Mouse (Mus musculus): ENCODE measurements around the gene Hhipl1. TPM values are rescaled to one million over a fixed set of nuclear protein-coding genes. Genes with fewer than 3 reads are reported as not detected.
A peak's percentile ranks its signal among the peaks of the same experiment; 100 is the strongest.

Gene Hhipl1
- polyA plus RNA-seq, 1 experiment from 2014 or later = 0.88 TPM

GRCm38 (mm10) chr12:108309116-108309794 is 3.2 kb downstream of the Hhipl1 start:
- no peak overlapping the region for H3K4me2 ChIP-seq (ENCODE audit: low read depth, low read length)
- H3K4me1 ChIP-seq (replicated peaks; ENCODE audit: control insufficient read depth, insufficient read depth, low read length) = peaks cover 6% of the 10 kb centered on the region
- no peak overlapping the region for H3K27ac ChIP-seq (ENCODE audit: low read length)
- H3K9me3 ChIP-seq (ENCODE audit: control insufficient read depth, low read length) = no peaks in the 10 kb centered on the region
- H3K27me3 ChIP-seq (ENCODE audit: control insufficient read depth, insufficient read depth, low read depth, low read length) = peaks cover 6% of the 10 kb centered on the region
- no peak overlapping the region for H3K4me3 ChIP-seq (ENCODE audit: low read length)
- no peak overlapping the region for H3K9ac ChIP-seq (ENCODE audit: low read length)
- peak; percentile 40; the same call in 1 of the 2 replicates for ATAC-seq (ENCODE audit: low read depth)
- WGBS = 49% methylated on average over 8 of the region's 8 CpGs
- no peaks in the 10 kb centered on the region for H3K36me3 ChIP-seq (ENCODE audit: control insufficient read depth, insufficient read depth, low read length)

GRCm38 (mm10) chr12:108310041-108310440 is 4.0 kb downstream of the Hhipl1 start:
- no peaks in the 10 kb centered on the region for H3K36me3 ChIP-seq (ENCODE audit: control insufficient read depth, insufficient read depth, low read length)
- peaks cover 3% of the 10 kb centered on the region; the same call in 1 of the 2 replicates for H3K27me3 ChIP-seq (ENCODE audit: control insufficient read depth, insufficient read depth, low read depth, low read length)
- H3K4me1 ChIP-seq (replicated peaks; ENCODE audit: control insufficient read depth, insufficient read depth, low read length) = peaks cover 6% of the 10 kb centered on the region
- no peaks in the 10 kb centered on the region for H3K9me3 ChIP-seq (ENCODE audit: control insufficient read depth, low read length)
- H3K4me3 ChIP-seq (ENCODE audit: low read length) = no peak overlapping the region
- H3K27ac ChIP-seq (ENCODE audit: low read length) = no peak overlapping the region
- no peak overlapping the region for H3K4me2 ChIP-seq (ENCODE audit: low read depth, low read length)
- no peak overlapping the region for H3K9ac ChIP-seq (ENCODE audit: low read length)
- 80% methylated on average over 4 of the region's 4 CpGs for WGBS
- ATAC-seq (ENCODE audit: low read depth) = no peak

GRCm38 (mm10) chr12:108310456-108311027 is 4.5 kb downstream of the Hhipl1 start:
- H3K4me1 ChIP-seq (replicated peaks; ENCODE audit: control insufficient read depth, insufficient read depth, low read length) = peaks cover 6% of the 10 kb centered on the region
- no peak overlapping the region for H3K4me2 ChIP-seq (ENCODE audit: low read depth, low read length)
- no peaks in the 10 kb centered on the region for H3K36me3 ChIP-seq (ENCODE audit: control insufficient read depth, insufficient read depth, low read length)
- H3K9me3 ChIP-seq (ENCODE audit: control insufficient read depth, low read length) = no peaks in the 10 kb centered on the region
- H3K9ac ChIP-seq (ENCODE audit: low read length) = no peak overlapping the region
- no peak overlapping the region for H3K27ac ChIP-seq (ENCODE audit: low read length)
- H3K4me3 ChIP-seq (ENCODE audit: low read length) = no peak overlapping the region
- peaks cover under 1% of the 10 kb centered on the region; the same call in 1 of the 2 replicates for H3K27me3 ChIP-seq (ENCODE audit: control insufficient read depth, insufficient read depth, low read depth, low read length)
- 69% methylated on average over 7 of the region's 7 CpGs for WGBS
- ATAC-seq (ENCODE audit: low read depth) = no peak

GRCm38 (mm10) chr12:108311741-108312290 is 5.7 kb downstream of the Hhipl1 start:
- WGBS = 86% methylated on average over 27 of the region's 27 CpGs
- ATAC-seq (ENCODE audit: low read depth) = no peak

GRCm38 (mm10) chr12:108312432-108312851 is 6.4 kb downstream of the Hhipl1 start:
- Histone ChIP-seq H3K9me3 (ENCODE audit: control insufficient read depth, low read length) (no peaks in the 10 kb centered on the region), H3K4me2 (ENCODE audit: low read depth, low read length) (no peak overlapping the region), H3K27me3 (ENCODE audit: control insufficient read depth, insufficient read depth, low read depth, low read length) (peaks cover 18% of the 10 kb centered on the region), H3K27ac (ENCODE audit: low read length) (no peak overlapping the region), H3K9ac (ENCODE audit: low read length) (no peak overlapping the region), H3K36me3 (ENCODE audit: control insufficient read depth, insufficient read depth, low read length) (no peaks in the 10 kb centered on the region), H3K4me1 (replicated peaks; ENCODE audit: control insufficient read depth, insufficient read depth, low read length) (no peaks in the 10 kb centered on the region), H3K4me3 (ENCODE audit: low read length) (no peak overlapping the region)
- peak; percentile 47; the same call in 1 of the 2 replicates for ATAC-seq (ENCODE audit: low read depth)
- 38% methylated on average over 6 of the region's 6 CpGs for WGBS

More at GRCm38 (mm10) chr12:108311741-108312290, 5.7 kb downstream of the Hhipl1 start:
- no peak overlapping the region for H3K4me2 ChIP-seq (ENCODE audit: low read depth, low read length)
- H3K9ac ChIP-seq (ENCODE audit: low read length) = no peak overlapping the region
- H3K4me3 ChIP-seq (ENCODE audit: low read length) = no peak overlapping the region
- H3K27ac ChIP-seq (ENCODE audit: low read length) = no peak overlapping the region
- no peaks in the 10 kb centered on the region for H3K4me1 ChIP-seq (replicated peaks; ENCODE audit: control insufficient read depth, insufficient read depth, low read length)
- H3K9me3 ChIP-seq (ENCODE audit: control insufficient read depth, low read length) = no peaks in the 10 kb centered on the region
- H3K27me3 ChIP-seq (ENCODE audit: control insufficient read depth, insufficient read depth, low read depth, low read length) = peaks cover 12% of the 10 kb centered on the region
- H3K36me3 ChIP-seq (ENCODE audit: control insufficient read depth, insufficient read depth, low read length) = no peaks in the 10 kb centered on the region

GRCm38 (mm10) chr12:108313244-108313772 is 7.2 kb downstream of the Hhipl1 start:
- Histone ChIP-seq H3K27ac (ENCODE audit: low read length) (no peak overlapping the region), H3K4me3 (ENCODE audit: low read length) (no peak overlapping the region), H3K9ac (ENCODE audit: low read length) (no peak overlapping the region), H3K4me2 (ENCODE audit: low read depth, low read length) (no peak overlapping the region), H3K27me3 (ENCODE audit: control insufficient read depth, insufficient read depth, low read depth, low read length) (peaks cover 27% of the 10 kb centered on the region), H3K36me3 (ENCODE audit: control insufficient read depth, insufficient read depth, low read length) (no peaks in the 10 kb centered on the region), H3K4me1 (replicated peaks; ENCODE audit: control insufficient read depth, insufficient read depth, low read length) (no peaks in the 10 kb centered on the region), H3K9me3 (ENCODE audit: control insufficient read depth, low read length) (no peaks in the 10 kb centered on the region)
- 79% methylated on average over 1 of the region's 1 CpGs for WGBS
- ATAC-seq (ENCODE audit: low read depth) = no peak

GRCm38 (mm10) chr12:108315818-108316217 is 9.7 kb downstream of the Hhipl1 start:
- no peak overlapping the region for H3K27ac ChIP-seq (ENCODE audit: low read length)
- 37% methylated on average over 10 of the region's 10 CpGs for WGBS

GRCm38 (mm10) chr12:108316655-108317054 is 10.6 kb downstream of the Hhipl1 start:
- no peak for ATAC-seq (ENCODE audit: low read depth)
- Histone ChIP-seq H3K4me2 (ENCODE audit: low read depth, low read length) (no peak overlapping the region), H3K9me3 (ENCODE audit: control insufficient read depth, low read length) (no peaks in the 10 kb centered on the region), H3K9ac (ENCODE audit: low read length) (no peak overlapping the region), H3K27me3 (ENCODE audit: control insufficient read depth, insufficient read depth, low read depth, low read length) (peaks cover 50% of the 10 kb centered on the region), H3K27ac (ENCODE audit: low read length) (no peak overlapping the region), H3K4me3 (ENCODE audit: low read length) (no peak overlapping the region), H3K4me1 (replicated peaks; ENCODE audit: control insufficient read depth, insufficient read depth, low read length) (no peaks in the 10 kb centered on the region), H3K36me3 (ENCODE audit: control insufficient read depth, insufficient read depth, low read length) (no peaks in the 10 kb centered on the region)
- 50% methylated on average over 6 of the region's 6 CpGs for WGBS

More at GRCm38 (mm10) chr12:108315818-108316217, 9.7 kb downstream of the Hhipl1 start:
- ATAC-seq (ENCODE audit: low read depth) = no peak
- Histone ChIP-seq H3K4me1 (replicated peaks; ENCODE audit: control insufficient read depth, insufficient read depth, low read length) (no peaks in the 10 kb centered on the region), H3K9ac (ENCODE audit: low read length) (no peak overlapping the region), H3K36me3 (ENCODE audit: control insufficient read depth, insufficient read depth, low read length) (no peaks in the 10 kb centered on the region), H3K27me3 (ENCODE audit: control insufficient read depth, insufficient read depth, low read depth, low read length) (peaks cover 50% of the 10 kb centered on the region), H3K4me3 (ENCODE audit: low read length) (no peak overlapping the region), H3K9me3 (ENCODE audit: control insufficient read depth, low read length) (no peaks in the 10 kb centered on the region), H3K4me2 (ENCODE audit: low read depth, low read length) (no peak overlapping the region)

GRCm38 (mm10) chr12:108317201-108317738 is 11.2 kb downstream of the Hhipl1 start:
- Histone ChIP-seq H3K4me2 (ENCODE audit: low read depth, low read length) (no peak overlapping the region), H3K4me1 (replicated peaks; ENCODE audit: control insufficient read depth, insufficient read depth, low read length) (no peaks in the 10 kb centered on the region), H3K36me3 (ENCODE audit: control insufficient read depth, insufficient read depth, low read length) (no peaks in the 10 kb centered on the region), H3K27ac (ENCODE audit: low read length) (no peak overlapping the region), H3K9ac (ENCODE audit: low read length) (no peak overlapping the region), H3K27me3 (ENCODE audit: control insufficient read depth, insufficient read depth, low read depth, low read length) (peaks cover 50% of the 10 kb centered on the region), H3K9me3 (ENCODE audit: control insufficient read depth, low read length) (no peaks in the 10 kb centered on the region), H3K4me3 (ENCODE audit: low read length) (no peak overlapping the region)
- ATAC-seq (ENCODE audit: low read depth) = no peak
- 10% methylated on average over 9 of the region's 9 CpGs for WGBS
